Mouse (Mus musculus): ENCODE data around the gene Pou3f3. TPM values are rescaled to one million over a fixed set of nuclear protein-coding genes. Genes with fewer than 3 reads are reported as not detected.

The Pou3f3 gene
- polyA plus RNA-seq (2014; fragmentation: Illumina TruSeq; extraction: RNeasy Lipid Tissue Mini Kit (QIAGEN cat#74804); ENCODE audit: low replicate concordance), result not detected

DNA sequence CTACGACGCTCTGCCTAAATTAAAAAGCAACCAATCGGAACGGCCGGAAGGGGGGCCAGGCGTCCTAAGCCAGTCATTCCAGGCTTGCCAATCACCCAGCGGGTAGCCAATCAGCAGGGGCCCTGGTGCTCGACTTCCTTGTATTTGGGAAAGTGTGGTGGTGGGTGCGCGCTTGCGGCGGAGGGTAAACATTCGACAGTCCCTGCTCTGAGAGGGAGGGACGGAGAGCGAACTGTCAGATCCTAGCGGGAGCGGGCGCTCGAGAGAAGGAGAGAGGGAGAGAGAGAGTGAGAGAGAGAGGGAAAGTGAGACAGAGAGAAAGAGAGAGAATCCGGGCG is at the start of gene Pou3f3:
Pou3f3 (plus strand) TSS at position 191 of the 338 bp plus-strand sequence.

Other genes with a start within 250 kb of the Pou3f3 start
- gene Mrps9, start 155.5 kb downstream of the Pou3f3 start, polyA plus RNA-seq (2014; fragmentation: Illumina TruSeq; extraction: RNeasy Lipid Tissue Mini Kit (QIAGEN cat#74804); ENCODE audit: low replicate concordance), result 36.1 TPM